Mouse (Mus musculus): ENCODE data around the gene Pyroxd1. TPM values are rescaled to one million over a fixed set of nuclear protein-coding genes. Genes with fewer than 3 reads are reported as not detected.

The Pyroxd1 gene
- polyA plus RNA-seq (2012; rRNA removed), result 4.6 and 4.8 TPM in 2 replicates

DNA sequence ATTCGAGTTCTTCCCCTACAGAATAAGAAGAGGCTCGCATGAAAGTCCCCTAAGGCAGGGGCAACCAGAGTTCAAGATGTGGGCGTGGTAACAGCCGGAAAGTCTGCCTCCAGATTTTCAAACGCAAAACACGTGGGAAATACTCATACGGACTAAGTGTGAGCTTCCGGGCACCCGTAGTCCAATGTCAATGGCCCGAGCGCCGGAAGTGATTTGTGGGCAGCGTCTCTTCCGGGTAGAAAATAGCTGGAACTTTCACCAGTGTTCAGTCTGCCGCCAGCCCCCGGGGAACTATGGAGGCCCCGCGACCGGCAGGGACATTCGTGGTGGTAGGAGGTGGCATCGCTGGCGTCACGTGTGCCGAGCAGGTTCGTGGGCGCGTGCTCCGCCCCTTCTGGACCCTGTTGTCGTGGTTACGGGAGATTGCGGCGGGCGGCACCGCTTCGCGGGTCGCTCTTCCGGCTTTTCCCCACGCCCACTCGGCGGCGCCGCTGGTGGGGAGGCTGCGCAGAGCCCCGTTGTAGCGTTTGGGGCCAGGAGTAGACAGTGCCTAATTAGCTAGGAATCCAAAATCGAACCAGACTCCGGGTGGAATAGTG is at the start of gene Pyroxd1:
Gene Pyroxd1, plus strand, starts transcription at position 215 of the 599 bp plus-strand sequence.

DNA sequence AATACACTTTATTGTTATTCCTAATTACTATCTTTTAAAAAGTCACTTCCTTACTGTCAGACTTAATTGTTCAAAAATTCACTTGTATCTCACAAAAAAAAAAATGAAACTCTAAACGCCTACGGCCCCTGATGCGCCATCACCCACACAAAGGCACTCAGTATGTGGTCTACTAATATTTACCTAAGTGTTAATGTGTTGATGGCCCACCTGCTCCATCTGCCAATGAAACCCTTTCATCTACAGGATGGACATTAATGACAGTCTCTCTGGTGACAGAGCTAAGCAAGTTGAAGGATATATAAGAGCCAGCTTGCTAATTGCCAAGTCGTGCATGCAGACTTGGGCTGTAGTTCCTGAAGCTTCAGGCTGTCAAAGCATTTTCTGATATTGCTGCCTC is 47.4 kb upstream of the Pyroxd1 start, which contains the start of gene Iapp:
Gene Iapp, plus strand, starts transcription at position 326 of the 400 bp plus-strand sequence.

DNA sequence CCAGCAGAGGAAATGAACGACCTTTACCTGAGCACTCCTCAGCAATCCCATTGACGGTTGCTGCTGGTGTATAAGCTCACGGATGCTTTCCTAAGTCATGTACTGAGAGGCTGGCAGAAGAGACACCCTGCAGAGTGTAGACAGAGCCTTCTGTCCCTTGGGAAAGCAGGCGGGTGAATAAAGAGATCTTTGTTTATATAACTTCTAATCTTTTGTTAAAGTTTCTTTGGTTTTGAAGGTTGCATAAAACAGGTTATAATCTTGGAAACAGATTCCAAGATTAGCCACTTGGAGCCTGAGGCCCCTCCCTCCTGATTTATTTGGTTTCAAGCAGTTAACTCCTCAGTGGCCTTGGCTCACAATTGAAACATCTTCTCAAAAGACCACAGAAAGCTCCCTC is 22.6 kb upstream of the Pyroxd1 start, which contains the start of gene Slco1a5:
Gene Slco1a5, minus strand, starts transcription at position 101 of the 400 bp plus-strand sequence.

GRCm38 (mm10) chr6:142387011-142387754 is 41.7 kb downstream of the Pyroxd1 start, which contains the start of the genes Recql and Golt1b:
Recql (minus strand) TSS chr6:142387087.
Golt1b (plus strand) TSS chr6:142387221.

Other genes with a start within 250 kb of the Pyroxd1 start
- gene Slco1a6, start 137.1 kb upstream of the Pyroxd1 start, polyA plus RNA-seq (2012; rRNA removed), result not detected in 2 replicates
- gene Iapp, start 47.2 kb upstream of the Pyroxd1 start, polyA plus RNA-seq (2012; rRNA removed), result 0.47 TPM in 1 of 2 replicates, not detected in the other
- gene Slco1a5, start 22.7 kb upstream of the Pyroxd1 start, polyA plus RNA-seq (2012; rRNA removed), result not detected in 2 replicates
- 6.2 and 6.6 TPM in 2 replicates for gene Recql, start 41.4 kb downstream of the Pyroxd1 start, polyA plus RNA-seq (2012; rRNA removed)
- gene Golt1b, start 41.6 kb downstream of the Pyroxd1 start, polyA plus RNA-seq (2012; rRNA removed), result 5.0 and 5.8 TPM in 2 replicates
- 0.28 and 0.31 TPM in 2 replicates for gene Spx, start 67.8 kb downstream of the Pyroxd1 start, polyA plus RNA-seq (2012; rRNA removed)
- gene Gys2, start 127.5 kb downstream of the Pyroxd1 start, polyA plus RNA-seq (2012; rRNA removed), result 80.3 and 82.5 TPM in 2 replicates
- 10.7 and 12.4 TPM in 2 replicates for gene Ldhb, start 162.3 kb downstream of the Pyroxd1 start, polyA plus RNA-seq (2012; rRNA removed)
- 3.2 TPM in 2 replicates for gene Kcnj8, start 226.0 kb downstream of the Pyroxd1 start, polyA plus RNA-seq (2012; rRNA removed)